Comparison of ENCODE assay signal across 8 mouse cellular contexts in the genomic region with DNA sequence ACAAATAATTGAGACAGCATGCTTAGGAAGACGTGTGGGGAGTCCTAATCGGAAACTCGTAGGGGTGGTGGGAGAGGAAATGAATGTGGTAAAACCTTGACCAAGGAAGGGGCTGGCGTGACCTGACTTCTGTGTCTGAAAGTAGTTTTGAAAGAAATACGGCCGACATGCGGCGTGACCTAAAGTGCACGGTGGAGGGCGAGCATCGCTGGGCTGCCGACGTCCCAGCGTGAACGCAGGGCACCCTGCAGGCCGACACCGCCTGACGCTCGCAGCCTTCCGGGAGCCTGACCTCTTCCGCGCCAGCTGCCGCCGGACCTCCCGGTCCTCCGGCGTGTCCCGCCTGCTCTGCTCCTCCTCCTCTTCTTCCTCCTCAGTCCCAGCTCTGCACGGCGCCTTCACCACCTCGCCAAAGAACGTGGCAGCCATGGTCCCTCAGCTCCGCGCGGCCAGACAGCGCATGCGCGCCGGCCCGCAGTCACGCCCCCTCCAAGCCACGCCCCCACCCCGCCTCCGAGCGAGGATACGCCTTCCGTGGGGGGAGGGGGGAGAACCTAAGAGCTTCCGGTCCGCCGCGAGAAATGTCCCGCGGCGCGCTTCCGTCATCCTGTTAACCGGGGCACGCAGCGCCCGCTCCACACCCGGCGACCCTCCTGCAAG. TPM values are rescaled to one million over a fixed set of nuclear protein-coding genes. Genes with fewer than 3 reads are reported as not detected.
DNase-seq lines count a peak whose midpoint lies in the region; ATAC-seq lines count a peak whose summit lies in the region.

Gene Psmg1, minus strand, starts transcription at position 499 of the 660 bp plus-strand sequence.

- H3K36me3 ChIP-seq in megakaryocyte, embryonic 14.5 days (replicated peaks; ENCODE audit: low read length): peaks cover 44% of the 10 kb centered on the region

- H3K27me3 ChIP-seq in megakaryocyte, embryonic 14.5 days (replicated peaks): no peaks in the 10 kb centered on the region

- peak within 1 kb of the TSS; percentile 99 for H3K4me3 ChIP-seq in megakaryocyte, embryonic 14.5 days (replicated peaks)

- peaks cover 40% of the 10 kb centered on the region for H3K4me1 ChIP-seq in megakaryocyte, embryonic 14.5 days

- DNase-seq in ZHBTc4 (ENCODE audit: low read depth, low spot score): peak; percentile 98
- peak; percentile 93 to 94 for DNase-seq in gastrocnemius, adult 8-10 months (ENCODE audit: low spot score in 2 of 2)
- peak; percentile 79 for DNase-seq in hindlimb bud, embryonic 11.5 days (ENCODE audit: extremely low spot score, low read depth, low spot score)
- peak; percentile 93 to 94 for DNase-seq in left cerebral cortex, adult 8-10 months (ENCODE audit: low spot score in 2 of 2)
- DNase-seq in right cerebral cortex, postnatal 10 days (ENCODE audit: low spot score in 2 of 2): peak; percentile 96 to 98
- peak; percentile 99 for DNase-seq in urinary bladder, postnatal 25 days (ENCODE audit: low spot score)

- no peaks in the 10 kb centered on the region for H3K9me3 ChIP-seq in megakaryocyte, embryonic 14.5 days

- peak; percentile 88 for ATAC-seq in common myeloid progenitor, adult 5-6 weeks (replicated peaks; ENCODE audit: low read depth, poor library complexity, severe bottlenecking)

RNA-seq across cellular contexts. Expression of gene Psmg1, which starts in this region (rescaled TPM):
- total RNA-seq in common myeloid progenitor, adult 5-6 weeks (2017): 60.0 and 66.6 TPM in 2 replicates
- 10 to 100 TPM; 11.9 to 14.4 (median 12.9) TPM for total RNA-seq in gastrocnemius, adult 8-10 months (2022)
- 10 to 100 TPM; 15.2 to 19.0 (median 17.7) TPM for total RNA-seq in left cerebral cortex, adult 8-10 months (2022)
- 4.7 and 55.1 TPM in 2 replicates for polyA plus RNA-seq in megakaryocyte, embryonic 14.5 days (2012; ENCODE audit: insufficient read depth, low replicate concordance)

Comparison
In these comparisons a context has a peak if more than half of its experiments do, and no peak if none do; other contexts are left out.
1. Peak in every context shown above with its lines: DNase-seq, ATAC-seq and H3K4me3 ChIP-seq.